Mouse (Mus musculus): ENCODE measurements at regions not wholly inside any gene's neighbourhood (a gene's known extent, or its start where the extent isn't known, plus 50 kb on each side); places are given as distances from the start of the nearest gene placed in this dataset.

DNA sequence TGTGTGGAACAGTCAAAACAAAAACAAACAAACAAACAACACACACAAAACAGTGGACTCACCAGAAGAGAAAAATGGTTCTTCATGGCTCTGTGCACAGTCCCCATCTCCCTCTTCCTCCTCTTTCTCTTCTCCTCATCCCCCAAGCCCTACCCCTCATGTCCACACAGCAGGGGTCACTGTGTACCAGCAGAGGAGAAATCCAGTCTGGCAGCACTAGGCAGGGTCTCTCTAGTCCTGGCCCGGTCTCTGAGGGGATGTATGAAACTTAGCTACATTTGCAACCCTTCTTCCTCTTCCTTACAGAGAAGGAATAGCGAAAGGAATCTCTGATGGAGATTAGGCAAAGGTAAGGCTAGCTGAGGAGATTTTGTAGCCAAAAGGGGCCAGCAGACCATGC lies 349.1 kb downstream of the Gm45692 start:
- Histone ChIP-seq H3K79me3 (ENCODE audit: low read depth) (no peaks in the 10 kb centered on the region), H3K79me2 (ENCODE audit: control insufficient read depth, insufficient read depth) (no peaks in the 10 kb centered on the region), H3K27me3 (ENCODE audit: control insufficient read depth, insufficient read depth, insufficient read length) (peaks cover 8% of the 10 kb centered on the region), H3K36me3 (ENCODE audit: control insufficient read depth, insufficient read depth) (no peaks in the 10 kb centered on the region), H3ac (ENCODE audit: control insufficient read depth, insufficient read length, low read depth) (no peak overlapping the region), H3K4me3 (ENCODE audit: insufficient read depth, poor library complexity, severe bottlenecking) (no peak overlapping the region)
- TF ChIP-seq MYOD1 (IDR thresholded peaks at IDR 0.05; ENCODE audit: control insufficient read depth, insufficient read length, low read depth) = no peak
- TF ChIP-seq FOSL1 (IDR thresholded peaks at IDR 0.05; ENCODE audit: insufficient read depth, low read length, poor library complexity, severe bottlenecking) = no peak
- no peak for TF ChIP-seq MYOG (IDR thresholded peaks at IDR 0.05; ENCODE audit: control insufficient read depth, extremely low read depth, insufficient read length)
- no peak for TF ChIP-seq MAX (IDR thresholded peaks at IDR 0.05)
- TF ChIP-seq USF1 (IDR thresholded peaks at IDR 0.05; ENCODE audit: low read depth) = no peak
- TF ChIP-seq CEBPB (IDR thresholded peaks at IDR 0.05; ENCODE audit: low read depth) = no peak
- TF ChIP-seq CTCF (IDR thresholded peaks at IDR 0.05; ENCODE audit: control insufficient read depth, insufficient read depth, insufficient read length) = no peak

DNA sequence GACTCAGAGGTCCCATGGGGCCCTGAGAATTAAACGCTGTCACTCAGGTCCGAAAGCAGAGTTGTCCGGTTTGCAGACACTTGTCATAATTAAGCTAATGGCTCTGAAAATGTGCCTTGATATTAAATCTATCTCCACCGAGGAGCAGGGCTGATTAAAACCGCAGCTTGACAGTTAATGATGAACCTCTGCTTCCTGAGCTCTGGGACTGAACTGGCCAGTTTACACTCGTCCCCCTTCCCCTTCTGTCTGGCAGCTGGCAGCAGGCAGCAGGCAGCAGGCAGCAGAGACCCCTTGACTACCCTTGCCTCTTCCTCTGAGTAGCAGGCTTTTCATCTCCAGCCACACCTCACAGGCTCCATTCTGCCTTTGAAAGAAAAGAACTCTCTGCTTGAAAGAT lies 350.4 kb downstream of the Gm45692 start:
- H3K27me3 ChIP-seq (ENCODE audit: control insufficient read depth, insufficient read depth, insufficient read length) = peaks cover 8% of the 10 kb centered on the region
- no peak overlapping the region for H3K4me3 ChIP-seq (ENCODE audit: insufficient read depth, poor library complexity, severe bottlenecking)
- H3K79me3 ChIP-seq (ENCODE audit: low read depth) = no peaks in the 10 kb centered on the region
- TF ChIP-seq CTCF (IDR thresholded peaks at IDR 0.05; ENCODE audit: control insufficient read depth, insufficient read depth, insufficient read length) (no peak), MYOG (IDR thresholded peaks at IDR 0.05; ENCODE audit: control insufficient read depth, extremely low read depth, insufficient read length) (no peak), USF1 (IDR thresholded peaks at IDR 0.05; ENCODE audit: low read depth) (no peak), MYOD1 (IDR thresholded peaks at IDR 0.05; ENCODE audit: control insufficient read depth, insufficient read length, low read depth) (no peak), CEBPB (IDR thresholded peaks at IDR 0.05; ENCODE audit: low read depth) (no peak), MAX (IDR thresholded peaks at IDR 0.05) (no peak), FOSL1 (IDR thresholded peaks at IDR 0.05; ENCODE audit: insufficient read depth, low read length, poor library complexity, severe bottlenecking) (no peak)
- no peak overlapping the region for H3ac ChIP-seq (ENCODE audit: control insufficient read depth, insufficient read length, low read depth)
- no peaks in the 10 kb centered on the region for H3K36me3 ChIP-seq (ENCODE audit: control insufficient read depth, insufficient read depth)
- no peaks in the 10 kb centered on the region for H3K79me2 ChIP-seq (ENCODE audit: control insufficient read depth, insufficient read depth)

DNA sequence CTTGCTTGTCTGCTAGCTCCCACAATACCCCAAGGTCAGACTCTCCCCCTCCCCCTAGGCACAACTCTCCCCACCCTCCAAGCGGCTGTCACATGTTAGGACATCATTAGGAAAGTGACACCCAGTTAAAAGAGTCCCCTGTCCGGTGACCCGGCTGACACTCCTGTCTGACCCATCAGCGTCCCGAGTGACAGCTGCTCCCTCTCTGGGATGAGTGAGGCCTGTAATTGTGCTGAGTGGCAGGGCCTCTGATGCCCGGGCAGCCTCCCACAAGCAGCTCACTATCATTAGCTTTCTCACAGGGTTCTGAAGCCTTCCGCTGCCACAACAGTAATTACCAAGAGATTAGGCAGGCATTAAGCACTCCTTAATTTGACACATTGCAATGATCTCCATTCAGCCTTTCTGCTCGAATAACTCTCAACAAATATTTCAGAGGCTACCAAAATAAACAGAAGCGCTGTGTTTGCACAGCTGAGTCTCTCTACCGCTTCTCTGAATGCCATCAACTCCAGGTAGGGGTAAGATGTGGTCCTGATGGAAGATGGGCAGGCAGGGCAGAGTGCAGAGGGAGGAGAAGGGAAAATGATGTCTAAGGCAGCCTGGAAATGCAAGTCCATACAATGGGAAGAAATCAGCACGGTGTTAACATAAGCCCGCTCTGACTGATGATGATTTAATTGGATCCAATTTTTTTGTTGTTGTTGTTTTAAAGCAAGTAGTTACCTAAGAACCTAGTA lies 352.6 kb downstream of the Gm45692 start:
- Histone ChIP-seq H3K36me3 (ENCODE audit: control insufficient read depth, insufficient read depth) (no peaks in the 10 kb centered on the region), H3K79me3 (ENCODE audit: low read depth) (no peaks in the 10 kb centered on the region), H3K79me2 (ENCODE audit: control insufficient read depth, insufficient read depth) (no peaks in the 10 kb centered on the region), H3ac (ENCODE audit: control insufficient read depth, insufficient read length, low read depth) (no peak overlapping the region), H3K27me3 (ENCODE audit: control insufficient read depth, insufficient read depth, insufficient read length) (peaks cover 8% of the 10 kb centered on the region), H3K4me3 (ENCODE audit: insufficient read depth, poor library complexity, severe bottlenecking) (no peak overlapping the region)
- TF ChIP-seq CTCF (IDR thresholded peaks at IDR 0.05; ENCODE audit: control insufficient read depth, insufficient read depth, insufficient read length) (no peak), MYOD1 (IDR thresholded peaks at IDR 0.05; ENCODE audit: control insufficient read depth, insufficient read length, low read depth) (no peak), CEBPB (IDR thresholded peaks at IDR 0.05; ENCODE audit: low read depth) (no peak), USF1 (IDR thresholded peaks at IDR 0.05; ENCODE audit: low read depth) (no peak), FOSL1 (IDR thresholded peaks at IDR 0.05; ENCODE audit: insufficient read depth, low read length, poor library complexity, severe bottlenecking) (no peak), MAX (IDR thresholded peaks at IDR 0.05) (no peak), MYOG (IDR thresholded peaks at IDR 0.05; ENCODE audit: control insufficient read depth, extremely low read depth, insufficient read length) (no peak)

DNA sequence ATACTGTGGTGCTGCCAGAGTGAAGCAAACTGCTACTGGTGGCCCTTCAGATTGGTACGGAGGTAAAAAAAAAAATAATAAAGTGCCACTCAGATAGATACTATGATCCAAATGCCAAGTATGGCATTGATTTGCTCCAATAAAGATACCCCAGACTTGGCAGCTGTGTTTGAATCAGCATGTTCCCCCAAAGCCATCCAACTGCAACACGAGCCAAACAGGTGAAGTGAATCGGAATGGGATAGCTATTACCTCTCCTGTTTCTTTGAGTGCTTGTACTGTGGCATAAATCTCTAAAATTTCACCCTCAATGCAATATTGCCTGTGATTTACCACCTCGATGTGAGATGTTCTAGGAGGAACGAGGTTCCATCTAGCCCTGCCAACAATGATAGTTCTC lies 365.4 kb downstream of the Gm45692 start:
- TF ChIP-seq CEBPB (IDR thresholded peaks at IDR 0.05; ENCODE audit: low read depth) = no peak
- TF ChIP-seq MYOD1 (IDR thresholded peaks at IDR 0.05; ENCODE audit: control insufficient read depth, insufficient read length, low read depth) = no peak
- no peak for TF ChIP-seq CTCF (IDR thresholded peaks at IDR 0.05; ENCODE audit: control insufficient read depth, insufficient read depth, insufficient read length)
- no peak for TF ChIP-seq FOSL1 (IDR thresholded peaks at IDR 0.05; ENCODE audit: insufficient read depth, low read length, poor library complexity, severe bottlenecking)
- no peak for TF ChIP-seq USF1 (IDR thresholded peaks at IDR 0.05; ENCODE audit: low read depth)
- no peak for TF ChIP-seq MAX (IDR thresholded peaks at IDR 0.05)
- TF ChIP-seq MYOG (IDR thresholded peaks at IDR 0.05; ENCODE audit: control insufficient read depth, extremely low read depth, insufficient read length) = no peak
- H3K36me3 ChIP-seq (ENCODE audit: control insufficient read depth, insufficient read depth) = no peaks in the 10 kb centered on the region
- H3K79me2 ChIP-seq (ENCODE audit: control insufficient read depth, insufficient read depth) = no peaks in the 10 kb centered on the region
- no peak overlapping the region for H3K4me3 ChIP-seq (ENCODE audit: insufficient read depth, poor library complexity, severe bottlenecking)
- peaks cover 3% of the 10 kb centered on the region for H3K27me3 ChIP-seq (ENCODE audit: control insufficient read depth, insufficient read depth, insufficient read length)
- H3ac ChIP-seq (ENCODE audit: control insufficient read depth, insufficient read length, low read depth) = no peak overlapping the region
- H3K79me3 ChIP-seq (ENCODE audit: low read depth) = no peaks in the 10 kb centered on the region

DNA sequence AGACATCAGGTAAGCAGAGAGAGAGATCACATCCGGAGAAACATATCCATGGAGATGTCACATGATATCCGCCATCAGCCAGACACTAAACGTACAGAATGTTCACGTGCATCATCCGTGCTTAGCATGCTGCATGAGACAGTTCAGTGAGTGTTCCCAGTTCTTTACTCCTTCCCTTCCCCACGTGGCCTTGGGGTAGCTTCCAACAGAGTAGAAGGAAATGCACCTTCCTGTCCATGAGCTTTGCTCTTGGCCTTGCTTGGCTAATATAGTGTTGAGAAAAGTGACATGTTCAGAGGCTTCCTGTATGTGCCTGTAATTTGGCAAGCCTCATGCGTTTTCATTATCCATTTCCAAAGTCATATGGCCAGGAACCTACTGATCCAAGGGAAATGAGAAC lies 368.5 kb downstream of the Gm45692 start:
- Histone ChIP-seq H3K27me3 (ENCODE audit: control insufficient read depth, insufficient read depth, insufficient read length) (peaks cover 3% of the 10 kb centered on the region), H3K4me3 (ENCODE audit: insufficient read depth, poor library complexity, severe bottlenecking) (no peak overlapping the region), H3K36me3 (ENCODE audit: control insufficient read depth, insufficient read depth) (no peaks in the 10 kb centered on the region), H3K79me2 (ENCODE audit: control insufficient read depth, insufficient read depth) (no peaks in the 10 kb centered on the region), H3ac (ENCODE audit: control insufficient read depth, insufficient read length, low read depth) (no peak overlapping the region), H3K79me3 (ENCODE audit: low read depth) (no peaks in the 10 kb centered on the region)
- TF ChIP-seq CTCF (IDR thresholded peaks at IDR 0.05; ENCODE audit: control insufficient read depth, insufficient read depth, insufficient read length) (no peak), MAX (IDR thresholded peaks at IDR 0.05) (no peak), FOSL1 (IDR thresholded peaks at IDR 0.05; ENCODE audit: insufficient read depth, low read length, poor library complexity, severe bottlenecking) (no peak), MYOG (IDR thresholded peaks at IDR 0.05; ENCODE audit: control insufficient read depth, extremely low read depth, insufficient read length) (no peak), CEBPB (IDR thresholded peaks at IDR 0.05; ENCODE audit: low read depth) (no peak), MYOD1 (IDR thresholded peaks at IDR 0.05; ENCODE audit: control insufficient read depth, insufficient read length, low read depth) (no peak), USF1 (IDR thresholded peaks at IDR 0.05; ENCODE audit: low read depth) (no peak)

All from C2C12 (cell line).